Mouse (Mus musculus) hematopoietic stem cell, adult 5-6 weeks (primary cell): Measurements from ENCODE around the gene Lgr4. TPM values are rescaled to one million over a fixed set of nuclear protein-coding genes. Genes with fewer than 3 reads are reported as not detected.
A peak's percentile ranks its signal among the peaks of the same experiment; 100 is the strongest.

Source experiments
- ATAC-seq, 2 experiments: fragments of 125-278 bp in 1 of 2; replicated peaks in 1 of 2; 2 replicates each; pipeline ENCODE4 v1.8.0; 2016 to 2017; ENCODE audit warnings: inconsistent platforms in 2 of 2, mild to moderate bottlenecking in 2 of 2, moderate number of reproducible peaks in 2 of 2, low read depth in 1 of 2, moderate TSS enrichment in 1 of 2; ENCODE audit not compliant: low FRiP score in 2 of 2, poor library complexity in 2 of 2, severe bottlenecking in 2 of 2, insufficient read depth in 1 of 2, low TSS enrichment in 1 of 2
- total RNA-seq: library from RNA; stranded (forward); fragments of 172-1452, 232-1000 nt; gene quantifications from 2 replicates; pipeline ENCODE4 v1.2.3, GENCODE M21; 2017

Lgr4 gene
- total RNA-seq, 1 experiment from 2014 or later = 0.74 TPM

DNA sequence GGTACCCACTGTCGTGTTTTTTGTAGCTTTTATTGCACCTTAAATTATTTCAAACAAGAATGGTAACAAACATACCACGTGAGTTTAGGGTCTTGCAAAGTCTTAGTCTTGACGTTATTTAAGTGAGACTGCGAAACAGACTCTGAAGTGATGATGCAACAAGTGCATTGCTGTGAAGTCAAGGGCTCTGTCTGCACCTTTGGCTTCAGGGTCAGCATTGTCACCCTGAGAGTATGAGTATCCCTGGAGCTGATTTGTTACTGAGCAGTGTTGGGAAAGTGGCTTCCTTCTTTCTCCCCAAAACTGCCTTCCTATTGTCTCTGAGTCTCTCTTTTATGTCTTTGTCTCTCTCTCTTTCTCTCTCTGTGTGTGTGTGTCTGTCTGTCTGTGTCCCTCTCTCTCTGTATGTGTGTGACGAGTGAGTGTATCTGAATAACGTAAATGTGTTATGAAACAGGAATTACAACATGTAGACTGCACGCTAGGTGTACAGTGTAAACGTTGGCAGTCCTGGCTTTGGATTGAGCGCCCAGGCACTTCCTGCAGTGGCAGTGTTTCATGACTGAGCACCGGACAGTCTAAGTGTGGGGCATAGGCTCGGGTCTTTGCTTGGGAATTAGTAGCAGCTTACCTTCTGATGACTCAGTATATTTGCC, 18.4 kb downstream of the Lgr4 start:
- ATAC-seq = no peak

- no peak for ATAC-seq
Measured at GRCm38 (mm10) chr2:109936410-109936755, 18.9 kb downstream of the Lgr4 start.

GRCm38 (mm10) chr2:109941973-109942444, 24.6 kb downstream of the Lgr4 start:
- no peak for ATAC-seq

DNA sequence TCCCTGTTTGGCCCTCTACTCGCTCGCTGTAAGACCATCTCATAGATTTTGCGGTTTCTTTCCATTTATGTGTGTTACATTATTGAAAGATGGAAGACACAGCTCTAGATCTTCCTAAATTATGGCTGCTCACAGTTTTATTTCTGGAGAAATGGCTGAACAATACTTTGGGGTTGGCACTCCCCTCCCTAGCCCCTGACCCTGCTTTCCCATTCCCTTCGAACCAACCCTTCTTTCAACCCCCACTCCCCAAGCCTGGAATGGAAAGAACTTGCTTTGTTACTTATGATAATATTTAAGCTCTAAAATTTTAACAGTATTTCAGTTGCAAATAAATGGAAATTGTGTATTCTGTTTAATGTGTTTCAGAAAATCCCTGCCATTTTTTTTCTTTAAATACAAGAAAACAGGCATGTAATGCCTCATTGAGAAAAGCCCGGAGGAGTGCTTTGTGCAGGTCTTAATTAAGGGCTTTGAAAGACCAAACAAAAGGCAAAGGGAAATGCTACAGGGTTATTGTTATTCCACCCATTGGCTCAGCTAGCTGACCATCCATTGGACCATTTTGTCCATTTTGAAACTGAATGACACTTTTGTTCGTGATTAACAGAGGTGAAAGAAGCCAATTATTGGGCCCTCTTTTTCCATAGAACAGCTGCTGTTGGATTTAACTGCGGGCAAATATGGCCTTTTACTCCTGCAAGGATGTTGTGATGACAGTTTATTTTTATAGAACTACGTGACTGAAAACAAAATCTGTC, 25.5 kb downstream of the Lgr4 start:
- no peak for ATAC-seq

DNA sequence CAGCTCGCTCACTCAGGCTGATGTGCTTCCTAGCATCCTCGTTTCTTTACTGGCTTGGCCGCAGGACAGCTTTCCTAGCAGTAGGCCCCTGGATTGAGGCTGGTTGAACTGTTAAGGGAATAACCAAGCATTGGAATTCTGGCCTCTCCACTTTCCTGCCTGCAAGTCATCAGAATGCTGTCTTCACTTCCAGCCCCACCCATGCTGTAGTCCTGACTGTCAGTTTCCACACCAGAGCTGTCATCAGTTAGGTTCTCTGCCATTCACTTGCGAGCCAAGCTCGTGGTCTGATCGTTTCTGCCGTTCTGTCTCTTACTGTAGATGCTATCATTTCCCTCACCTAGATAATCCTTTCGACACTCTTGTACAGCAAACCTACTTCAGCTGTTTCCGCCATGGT, 27.5 kb downstream of the Lgr4 start:
- ATAC-seq = no peak

- no peak for ATAC-seq
Measured at GRCm38 (mm10) chr2:109945532-109945931, 28.1 kb downstream of the Lgr4 start.

GRCm38 (mm10) chr2:109946426-109946825, 29.0 kb downstream of the Lgr4 start:
- no peak for ATAC-seq

DNA sequence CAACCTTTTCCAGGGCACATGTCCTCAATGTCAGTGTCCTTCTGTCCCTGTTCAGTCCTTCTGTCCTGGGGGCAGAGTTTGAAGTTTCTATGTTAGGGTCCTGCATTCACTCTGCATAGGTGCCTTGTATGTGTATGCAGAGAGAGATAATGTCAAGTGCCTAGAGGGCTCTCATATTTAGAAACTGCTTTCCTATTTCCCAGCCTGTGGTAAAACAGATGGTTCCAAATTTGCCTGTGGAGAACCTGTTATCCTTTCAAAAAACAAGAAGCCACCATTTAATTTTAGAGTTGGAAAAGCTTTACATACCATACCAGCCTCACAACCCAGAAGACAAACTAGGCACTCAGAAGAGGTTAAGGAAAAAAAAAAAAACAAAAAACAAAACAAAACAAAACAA, 32.1 kb downstream of the Lgr4 start:
- no peak for ATAC-seq

DNA sequence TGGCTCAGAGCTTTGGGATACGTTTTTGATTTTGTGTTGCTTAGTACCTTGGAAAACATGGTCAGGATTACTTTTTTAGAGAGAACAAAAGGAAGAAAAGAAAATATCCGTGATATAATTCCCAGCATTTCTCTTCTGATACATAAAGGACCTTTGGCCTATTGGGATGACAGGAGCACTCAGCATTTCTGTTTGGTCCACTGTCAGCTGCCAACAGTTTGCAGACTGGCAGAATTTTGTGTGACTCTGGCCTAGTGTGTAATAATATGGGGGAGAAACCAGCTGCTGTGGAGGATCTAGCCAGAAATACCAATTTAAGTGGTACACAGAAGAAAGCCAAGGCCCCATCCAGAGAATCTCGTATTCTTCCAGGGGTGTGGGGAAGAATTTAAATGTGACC, 32.9 kb downstream of the Lgr4 start:
- no peak for ATAC-seq

GRCm38 (mm10) chr2:109951050-109951449, 33.6 kb downstream of the Lgr4 start:
- no peak for ATAC-seq

DNA sequence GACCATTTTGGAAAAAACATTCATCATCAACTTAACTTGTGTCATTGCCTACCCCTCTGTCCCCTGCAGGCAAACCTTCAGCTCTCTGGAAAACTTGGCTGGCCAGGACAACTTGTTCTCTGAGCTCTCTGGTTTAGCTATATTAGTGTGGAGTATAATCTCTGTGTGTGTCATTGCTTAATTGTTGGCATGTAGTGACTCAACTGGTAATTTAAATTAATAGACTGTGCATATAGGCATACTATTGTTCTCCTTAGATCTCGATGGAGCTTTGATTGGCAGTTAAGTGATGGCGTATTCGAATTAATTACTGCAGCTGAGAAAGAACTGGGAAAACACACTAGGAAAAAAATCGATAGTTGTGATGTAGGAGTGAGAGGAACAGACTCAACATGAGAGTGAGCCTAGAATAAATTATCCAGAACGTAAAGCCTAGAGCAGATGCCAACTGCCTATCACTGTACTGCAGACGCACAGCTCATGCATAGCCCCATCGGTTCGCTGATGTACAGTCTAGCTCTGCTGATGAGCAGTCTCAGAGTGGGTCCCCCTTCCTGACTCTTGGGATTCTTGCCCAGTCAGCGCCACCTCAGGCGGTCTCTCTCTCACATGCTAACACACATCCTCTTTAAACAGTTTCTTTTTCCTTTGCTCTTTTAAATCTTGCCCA, 35.7 kb downstream of the Lgr4 start:
- ATAC-seq = peak; percentile 53 to 83

DNA sequence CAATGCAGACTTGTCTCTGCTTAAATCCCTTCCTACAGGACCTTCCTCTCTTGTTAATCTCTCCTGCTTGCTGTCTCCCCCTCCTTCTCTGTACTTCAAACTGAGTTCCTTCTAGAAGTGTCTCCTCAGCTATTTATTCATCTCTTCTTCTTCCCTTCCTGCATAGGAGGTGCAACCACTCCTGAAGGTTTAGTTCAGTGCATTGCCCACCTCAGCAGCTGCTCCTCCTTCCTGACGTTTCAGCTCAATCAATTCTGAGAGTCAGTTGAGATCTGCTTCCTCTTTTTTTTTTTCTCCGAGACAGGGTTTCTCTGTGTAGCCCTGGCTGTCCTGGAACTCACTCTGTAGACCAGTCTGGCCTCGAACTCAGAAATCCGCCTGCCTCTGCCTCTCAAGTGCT, 36.4 kb downstream of the Lgr4 start:
- ATAC-seq = peak; percentile 79 to 84

GRCm38 (mm10) chr2:109955060-109955459, 37.6 kb downstream of the Lgr4 start:
- ATAC-seq = no peak

GRCm38 (mm10) chr2:109955910-109956309, 38.5 kb downstream of the Lgr4 start:
- ATAC-seq = no peak

GRCm38 (mm10) chr2:109956785-109957184, 39.3 kb downstream of the Lgr4 start:
- ATAC-seq = no peak

GRCm38 (mm10) chr2:109958692-109959406, 41.4 kb downstream of the Lgr4 start:
- peak; percentile 67 to 85; a peak in 3 of 4 replicates for ATAC-seq

- ATAC-seq = no peak
Measured at GRCm38 (mm10) chr2:109959407-109960075, 42.1 kb downstream of the Lgr4 start.
